Mouse (Mus musculus) stomach, postnatal 0 days (tissue): ENCODE results near the gene Nkpd1. TPM values are rescaled to one million over a fixed set of nuclear protein-coding genes. Genes with fewer than 3 reads are reported as not detected.

ENCODE experiments used
- ATAC-seq: fragments of 200-750 bp; cut with Nextera tagmentation; 2 replicates; pipeline ENCODE4 v1.8.0; 2017; ENCODE audit not compliant: low FRiP score, low TSS enrichment
- DNase-seq: peaks from one replicate; pipeline ENCODE4 v3.0.0-alpha.2; 2016; ENCODE audit warnings: low spot score
- H3K27ac ChIP-seq: fragments of 300-500 bp; sonication (generic); replicated peaks from 2 replicates; pipeline ENCODE4 v1.5.1; 2014; ENCODE audit warnings: mild to moderate bottlenecking, control low read depth
- H3K27me3 ChIP-seq: fragments of 300-500 bp; sonication (generic); 2 replicates; pipeline ENCODE4 v1.6.1; 2014; ENCODE audit warnings: low read length; ENCODE audit not compliant: control insufficient read depth, insufficient read depth
- H3K36me3 ChIP-seq: fragments of 300-500 bp; sonication (generic); 2 replicates; pipeline ENCODE4 v1.6.1; 2014; ENCODE audit warnings: low read length, mixed read lengths; ENCODE audit not compliant: control insufficient read depth, insufficient read depth
- H3K4me1 ChIP-seq: fragments of 300-500 bp; sonication (generic); replicated peaks from 2 replicates; pipeline ENCODE4 v1.6.1; 2014; ENCODE audit warnings: antibody characterized with exemption; ENCODE audit not compliant: control insufficient read depth, insufficient read depth
- H3K4me2 ChIP-seq: fragments of 300-500 bp; sonication (generic); replicated peaks from 2 replicates; pipeline ENCODE4 v1.6.1; 2014; ENCODE audit warnings: low read depth, mild to moderate bottlenecking, control low read depth, moderate library complexity
- H3K4me3 ChIP-seq: fragments of 300-500 bp; sonication (generic); 2 replicates; pipeline ENCODE4 v1.5.1; 2014; ENCODE audit warnings: low read depth, low read length, control low read depth
- H3K9ac ChIP-seq: fragments of 300-500 bp; sonication (generic); 2 replicates; pipeline ENCODE4 v1.6.1; 2014; ENCODE audit warnings: mild to moderate bottlenecking, low read length, control low read depth, mixed read lengths
- H3K9me3 ChIP-seq: fragments of 300-500 bp; sonication (generic); 2 replicates; pipeline ENCODE4 v1.6.1; 2016; ENCODE audit warnings: low read length; ENCODE audit not compliant: control insufficient read depth
- CTCF ChIP-seq: IDR thresholded peaks from 2 replicates; pipeline ENCODE4 v1.5.1; 2016; ENCODE audit warnings: antibody characterized with exemption, low read depth, mild to moderate bottlenecking, moderate library complexity
- EP300 ChIP-seq: optimal IDR thresholded peaks from 2 replicates; pipeline ENCODE3; 2016; ENCODE audit warnings: antibody characterized with exemption
- WGBS: fragments of 180-500 bp; shearing (Covaris S2); extraction: QIAGEN DNeasy Blood & Tissue Kit; methylation state at CpG from one replicate; pipeline ENCODE4 v1.1.7; 2014; 5-methylcytosine and 5-hydroxymethylcytosine counted together
- polyA plus RNA-seq: library from polyadenylated mRNA; unstranded; fragments of >200 nt; fragmentation: Nextera tagmentation; extraction: Ambion mirVana; gene quantifications from 2 replicates; pipeline ENCODE4 v1.2.1, GENCODE M21; 2015

Nkpd1 gene
- polyA plus RNA-seq, 1 experiment from 2014 or later: 30.8 TPM

DNA sequence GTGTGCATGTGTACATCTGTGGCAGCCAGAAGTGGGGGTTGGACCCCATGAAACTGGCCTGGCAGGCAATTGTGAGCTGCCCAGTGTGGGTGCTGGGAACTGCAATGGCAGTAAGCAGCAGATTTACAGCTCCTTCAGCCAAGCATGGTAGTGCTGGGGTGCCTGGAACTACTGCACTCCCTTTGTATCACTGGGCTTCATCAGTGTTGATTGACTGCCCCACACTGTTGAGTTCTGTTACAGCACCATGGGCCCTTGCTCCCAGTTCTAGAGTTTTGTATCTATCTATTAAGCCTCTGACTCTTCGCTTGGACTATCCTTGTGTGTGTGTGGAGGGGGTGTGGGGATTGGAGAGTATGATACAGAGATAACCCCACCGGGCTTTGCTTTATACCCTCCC lies 40.6 kb upstream of the Nkpd1 start:
- no peak overlapping the region for H3K4me2 ChIP-seq
- no peak overlapping the region for H3K4me3 ChIP-seq
- H3K4me1 ChIP-seq: no peaks in the 10 kb centered on the region
- H3K27ac ChIP-seq: no peak overlapping the region
- H3K36me3 ChIP-seq: no peaks in the 10 kb centered on the region
- TF ChIP-seq EP300 (no peak), CTCF (peak; percentile 54)
- H3K9ac ChIP-seq: no peak overlapping the region
- 47% methylated on average over 2 of the region's 2 CpGs for WGBS
- no peaks in the 10 kb centered on the region for H3K27me3 ChIP-seq
- ATAC-seq: no peak
- no peaks in the 10 kb centered on the region for H3K9me3 ChIP-seq
- no peak for DNase-seq

DNA sequence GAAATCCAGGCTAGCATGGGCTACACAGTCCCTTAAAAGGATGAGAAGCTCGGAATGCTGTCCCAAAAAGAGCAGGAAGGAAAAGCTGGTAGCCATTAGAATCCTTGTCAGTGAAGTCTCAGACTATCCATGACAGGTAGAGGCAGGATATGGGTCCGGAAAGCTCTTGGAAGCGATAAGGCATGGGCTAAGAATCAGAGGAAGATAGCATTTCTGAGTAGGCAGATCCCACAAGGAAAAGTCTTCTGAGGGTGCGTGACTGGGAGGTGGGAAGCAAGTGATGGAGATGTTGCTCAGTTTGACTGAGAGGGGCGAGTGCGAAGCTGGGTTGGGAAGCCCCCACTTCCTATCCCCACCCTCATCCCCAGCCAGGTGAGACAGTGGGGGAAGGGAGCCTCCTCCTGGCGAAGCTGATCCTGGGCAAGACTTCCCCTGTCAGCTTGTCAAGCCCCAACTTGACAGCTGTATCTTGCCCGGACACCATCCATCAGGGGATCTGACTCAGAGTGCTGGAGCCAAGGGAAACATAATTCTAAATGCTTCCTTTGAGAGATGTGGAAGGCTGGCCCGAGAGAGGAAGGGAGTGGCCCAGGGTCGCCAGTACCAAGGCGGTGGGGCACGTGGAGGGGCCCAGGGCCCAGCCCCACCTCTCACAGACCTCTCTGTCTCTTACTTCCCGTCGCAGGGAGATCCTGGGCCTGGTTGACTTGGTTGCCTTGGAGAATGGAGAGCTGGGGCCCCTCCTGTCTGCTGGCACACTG lies 39.8 kb upstream of the Nkpd1 start:
- no peak overlapping the region for H3K4me3 ChIP-seq
- H3K36me3 ChIP-seq: no peaks in the 10 kb centered on the region
- H3K9ac ChIP-seq: no peak overlapping the region
- peak overlapping the region; percentile 41; the same call in 1 of the 2 replicates for H3K27ac ChIP-seq
- H3K4me2 ChIP-seq: no peak overlapping the region
- no peaks in the 10 kb centered on the region for H3K4me1 ChIP-seq
- 24% methylated on average over 14 of the region's 14 CpGs for WGBS
- no peak for DNase-seq
- no peak; the same call in 1 of the 2 replicates for ATAC-seq
- no peaks in the 10 kb centered on the region for H3K9me3 ChIP-seq
- TF ChIP-seq EP300 (no peak), CTCF (no peak; the same call in 1 of the 2 replicates)
- H3K27me3 ChIP-seq: no peaks in the 10 kb centered on the region

DNA sequence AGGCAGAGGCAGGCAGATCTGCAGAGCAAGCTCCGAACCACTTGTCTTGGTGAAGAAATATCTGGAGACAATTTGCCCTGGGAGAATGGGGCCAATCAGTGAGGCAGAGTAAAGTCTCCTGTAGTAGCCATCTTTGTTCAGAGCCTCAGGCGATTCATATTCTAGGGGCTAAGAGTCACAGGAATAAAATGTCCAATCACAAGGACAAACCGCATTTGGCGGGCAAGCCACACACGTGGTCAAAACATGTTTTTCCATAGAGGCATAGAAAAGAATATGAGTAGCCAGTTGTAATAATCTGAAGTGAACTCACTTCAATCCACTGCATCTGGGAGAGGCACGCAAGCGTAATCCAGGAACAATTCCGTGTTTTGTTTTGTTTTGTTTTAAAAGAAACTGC lies 34.4 kb upstream of the Nkpd1 start:
- ATAC-seq (no peak), DNase-seq (no peak)
- Histone ChIP-seq H3K4me2 (no peak overlapping the region), H3K36me3 (no peaks in the 10 kb centered on the region), H3K9ac (no peak overlapping the region), H3K4me1 (no peaks in the 10 kb centered on the region), H3K9me3 (no peaks in the 10 kb centered on the region), H3K27ac (no peak overlapping the region), H3K4me3 (no peak overlapping the region), H3K27me3 (no peaks in the 10 kb centered on the region)
- WGBS: 78% methylated on average over 8 of the region's 8 CpGs
- TF ChIP-seq EP300: no peak
- no peak for TF ChIP-seq CTCF

DNA sequence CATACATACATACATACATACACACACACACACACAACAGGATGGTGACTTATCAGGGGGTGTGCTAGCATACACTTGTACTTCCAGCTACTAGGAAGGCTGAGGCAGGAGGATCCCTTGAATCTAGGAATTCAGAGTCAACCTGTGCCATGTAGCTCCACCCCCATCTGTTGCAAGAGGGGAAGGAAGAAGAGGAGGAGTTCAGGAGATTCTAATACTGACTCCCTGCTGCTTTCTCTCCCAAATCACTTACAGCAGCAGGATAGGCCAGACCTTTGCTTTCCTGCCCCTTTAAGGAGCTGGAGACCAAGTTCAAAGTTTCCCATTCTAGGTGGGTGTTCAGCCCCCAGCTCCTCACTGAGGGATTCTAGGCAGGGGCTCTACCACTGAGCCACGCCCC lies 32.1 kb upstream of the Nkpd1 start:
- no peaks in the 10 kb centered on the region for H3K9me3 ChIP-seq
- TF ChIP-seq EP300: no peak
- DNase-seq: no peak
- no peaks in the 10 kb centered on the region for H3K4me1 ChIP-seq
- no peak overlapping the region for H3K27ac ChIP-seq
- H3K4me3 ChIP-seq: no peak overlapping the region
- 91% methylated on average over 1 of the region's 1 CpGs for WGBS
- no peaks in the 10 kb centered on the region for H3K36me3 ChIP-seq
- no peaks in the 10 kb centered on the region; the same call in 1 of the 2 replicates for H3K27me3 ChIP-seq
- H3K9ac ChIP-seq: no peak overlapping the region
- no peak overlapping the region for H3K4me2 ChIP-seq
- no peak for ATAC-seq

DNA sequence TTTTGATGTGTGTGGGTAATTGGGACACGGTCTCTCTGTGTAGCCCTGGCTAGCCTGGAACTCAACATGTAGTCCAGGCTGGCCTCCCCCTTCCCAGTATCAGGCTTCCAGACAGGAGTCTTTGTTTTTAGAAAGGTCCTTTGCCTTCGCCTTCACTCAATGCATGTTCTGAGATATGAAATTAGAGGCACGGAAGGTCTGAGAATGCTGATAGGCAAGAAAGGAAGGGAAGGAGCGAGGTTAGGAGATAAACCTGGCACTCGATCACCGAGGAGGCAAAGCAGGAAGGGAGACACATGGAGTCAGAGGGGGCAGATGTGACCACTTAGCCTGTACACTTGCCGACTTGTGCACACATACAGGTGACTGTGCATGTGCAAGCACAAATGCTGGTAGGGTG lies 31.1 kb upstream of the Nkpd1 start:
- WGBS: 83% methylated on average over 7 of the region's 7 CpGs
- H3K4me1 ChIP-seq: no peaks in the 10 kb centered on the region
- no peak overlapping the region for H3K9ac ChIP-seq
- DNase-seq: no peak
- H3K4me2 ChIP-seq: no peak overlapping the region
- H3K4me3 ChIP-seq: no peak overlapping the region
- TF ChIP-seq CTCF: no peak
- TF ChIP-seq EP300: no peak
- no peaks in the 10 kb centered on the region for H3K9me3 ChIP-seq
- no peak overlapping the region for H3K27ac ChIP-seq
- peaks cover 7% of the 10 kb centered on the region; the same call in 1 of the 2 replicates for H3K27me3 ChIP-seq
- ATAC-seq: no peak
- no peaks in the 10 kb centered on the region for H3K36me3 ChIP-seq

DNA sequence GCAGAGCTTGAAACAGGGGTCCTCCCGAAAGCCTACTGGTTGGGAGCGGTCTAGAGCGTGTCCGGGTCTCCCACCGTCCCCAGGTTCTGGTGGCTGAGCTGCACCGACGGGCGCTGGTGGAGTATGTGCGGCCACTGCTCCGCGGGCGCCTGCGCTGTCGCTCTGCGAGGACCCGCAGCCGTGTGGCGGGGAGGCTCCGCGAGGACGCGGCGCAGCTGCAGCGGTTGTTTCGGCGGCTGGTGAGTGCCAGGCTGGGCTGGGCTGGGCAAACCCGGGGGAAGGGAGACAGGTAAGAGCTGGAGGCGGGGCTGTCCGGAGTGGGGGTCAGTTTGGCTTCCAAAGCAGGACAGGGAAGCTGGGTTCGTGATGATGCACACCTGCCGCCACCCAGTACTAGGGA lies 28.1 kb upstream of the Nkpd1 start:
- H3K27ac ChIP-seq: no peak overlapping the region
- 16% methylated on average over 31 of the region's 31 CpGs for WGBS
- H3K36me3 ChIP-seq: no peaks in the 10 kb centered on the region
- ATAC-seq: peak; percentile 19; the same call in 1 of the 2 replicates
- H3K4me1 ChIP-seq: no peaks in the 10 kb centered on the region
- no peak for TF ChIP-seq EP300
- TF ChIP-seq CTCF: no peak
- 0 out of 2 replicates have a peak overlapping the region, but pooled peaks have one; percentile 2 for H3K4me3 ChIP-seq
- no peak overlapping the region; the same call in 1 of the 2 replicates for H3K4me2 ChIP-seq
- DNase-seq: no peak
- H3K9ac ChIP-seq: no peak overlapping the region
- H3K9me3 ChIP-seq: no peaks in the 10 kb centered on the region
- peaks cover 8% of the 10 kb centered on the region; the same call in 1 of the 2 replicates for H3K27me3 ChIP-seq
